Mouse (Mus musculus) hindbrain, embryonic 14.5 days (tissue): ENCODE data around the gene Poc1b. TPM values are rescaled to one million over a fixed set of nuclear protein-coding genes. Genes with fewer than 3 reads are reported as not detected.

ENCODE experiments used
- polyA plus RNA-seq: library from polyadenylated mRNA; unstranded; fragments of >200 nt; fragmentation: Nextera tagmentation; extraction: Ambion mirVana; gene quantifications from 2 replicates; pipeline ENCODE4 v1.2.1, GENCODE M21; 2014

The Poc1b gene
- polyA plus RNA-seq, 1 experiment from 2014 or later, result 12.5 TPM

Other genes starting within 250 kb of the Poc1b start
- gene Atp2b1, start 192.6 kb upstream of the Poc1b start, polyA plus RNA-seq, result 296 and 305 TPM in 2 replicates
- 4.5 and 4.7 TPM in 2 replicates for gene Galnt4, start 1.1 kb downstream of the Poc1b start, polyA plus RNA-seq
- gene Phxr2, start 19.3 kb downstream of the Poc1b start, polyA plus RNA-seq, result not detected in 2 replicates
- gene Dusp6, start 156.2 kb downstream of the Poc1b start, polyA plus RNA-seq, result 28.4 and 33.0 TPM in 2 replicates